Mouse (Mus musculus): Measurements from ENCODE around the gene Elovl1. TPM values are rescaled to one million over a fixed set of nuclear protein-coding genes. Genes with fewer than 3 reads are reported as not detected.

Gene Elovl1
- polyA plus RNA-seq, 1 experiment = 85.4 TPM

- Histone ChIP-seq H3K27me3 (ENCODE audit: control insufficient read depth, insufficient read depth, low read length) (no peaks in the 10 kb centered on the region), H3K4me1 (ENCODE audit: control insufficient read depth, insufficient read depth, low read length) (no peaks in the 10 kb centered on the region), H3K4me3 (replicated peaks; ENCODE audit: insufficient read depth, low read depth, low read length) (no peak overlapping the region), H3K27ac (ENCODE audit: insufficient read depth, low read length) (peak overlapping the region; percentile 77; the same call in 1 of the 2 replicates)
- TF ChIP-seq POLR2A (IDR thresholded peaks at IDR 0.05; ENCODE audit: borderline replicate concordance, insufficient read depth, low read length) (no peak), CTCF (IDR thresholded peaks at IDR 0.05; ENCODE audit: borderline replicate concordance, insufficient read depth, low read depth, low read length) (no peak)
- WGBS = 89% methylated on average over 13 of the region's 13 CpGs
- DNase-seq = no peak
Measured at GRCm38 (mm10) chr4:118417112-118417797, 10.6 kb upstream of the Elovl1 start.

DNA sequence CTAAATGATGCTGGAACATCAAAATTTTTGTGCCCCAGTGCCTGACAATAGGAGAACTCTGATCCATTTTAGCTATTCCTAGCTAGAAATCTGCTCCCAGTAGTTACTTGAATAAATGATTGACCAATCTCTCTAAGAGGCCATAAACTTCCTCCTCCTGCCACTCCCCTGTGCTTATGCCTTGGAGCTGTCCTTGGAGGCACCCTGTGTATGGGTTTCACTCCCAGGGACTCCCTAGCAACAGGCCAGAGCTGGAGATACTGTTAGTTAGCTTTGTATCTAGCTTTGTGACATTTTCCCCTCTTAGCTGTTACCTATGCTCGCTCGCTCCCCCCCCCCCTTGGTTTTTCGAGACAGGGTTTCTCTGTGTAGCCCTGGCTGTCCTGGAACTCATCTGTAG, 6.5 kb upstream of the Elovl1 start:
- H3K4me3 ChIP-seq (replicated peaks; ENCODE audit: insufficient read depth, low read depth, low read length) = no peak overlapping the region
- H3K4me1 ChIP-seq (ENCODE audit: control insufficient read depth, insufficient read depth, low read length) = no peaks in the 10 kb centered on the region
- H3K27me3 ChIP-seq (ENCODE audit: control insufficient read depth, insufficient read depth, low read length) = no peaks in the 10 kb centered on the region
- WGBS = 95% methylated on average over 3 of the region's 3 CpGs
- DNase-seq = no peak
- TF ChIP-seq POLR2A (IDR thresholded peaks at IDR 0.05; ENCODE audit: borderline replicate concordance, insufficient read depth, low read length) (no peak), CTCF (IDR thresholded peaks at IDR 0.05; ENCODE audit: borderline replicate concordance, insufficient read depth, low read depth, low read length) (no peak)
- no peak overlapping the region for H3K27ac ChIP-seq (ENCODE audit: insufficient read depth, low read length)

DNA sequence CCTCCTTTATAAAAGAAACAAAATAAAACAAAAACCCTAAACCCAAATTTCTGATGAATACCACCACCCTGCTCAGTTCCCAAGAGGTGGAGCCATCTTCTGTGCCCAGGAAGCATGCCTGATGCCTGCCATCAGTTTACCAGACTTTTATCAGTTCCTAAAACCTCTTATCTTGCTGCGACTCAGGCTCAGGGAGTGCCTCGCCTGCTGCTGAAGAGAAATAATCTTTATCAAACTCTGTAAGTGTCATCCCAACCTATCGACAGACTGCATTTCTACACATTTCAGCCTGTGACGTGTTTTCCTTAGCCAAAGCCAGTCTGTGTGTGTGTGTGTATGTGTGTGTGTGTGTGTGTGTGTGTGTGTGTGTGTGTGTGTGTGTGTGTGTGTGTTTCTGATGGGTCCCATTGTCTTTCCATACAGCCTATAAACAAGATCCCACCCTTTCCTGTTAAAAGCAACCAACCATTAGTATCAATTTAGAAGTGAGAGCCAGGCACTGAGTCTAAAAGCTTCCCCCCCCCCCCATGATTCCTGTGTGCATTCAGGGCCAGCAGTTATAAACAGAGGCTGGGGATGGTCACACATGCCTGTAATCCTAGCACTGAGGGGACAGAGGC, 3.2 kb upstream of the Elovl1 start:
- Histone ChIP-seq H3K4me1 (ENCODE audit: control insufficient read depth, insufficient read depth, low read length) (peaks cover 10% of the 10 kb centered on the region), H3K27ac (ENCODE audit: insufficient read depth, low read length) (no peak overlapping the region), H3K27me3 (ENCODE audit: control insufficient read depth, insufficient read depth, low read length) (no peaks in the 10 kb centered on the region), H3K4me3 (replicated peaks; ENCODE audit: insufficient read depth, low read depth, low read length) (no peak overlapping the region)
- no peak for TF ChIP-seq POLR2A (IDR thresholded peaks at IDR 0.05; ENCODE audit: borderline replicate concordance, insufficient read depth, low read length)
- no peak for TF ChIP-seq CTCF (IDR thresholded peaks at IDR 0.05; ENCODE audit: borderline replicate concordance, insufficient read depth, low read depth, low read length)
- no peak for DNase-seq
- WGBS = 87% methylated on average over 4 of the region's 4 CpGs

GRCm38 (mm10) chr4:118425374-118425773, 2.5 kb upstream of the Elovl1 start:
- no peak for TF ChIP-seq CTCF (IDR thresholded peaks at IDR 0.05; ENCODE audit: borderline replicate concordance, insufficient read depth, low read depth, low read length)
- TF ChIP-seq POLR2A (IDR thresholded peaks at IDR 0.05; ENCODE audit: borderline replicate concordance, insufficient read depth, low read length) = no peak
- whole genome bisulfite sequencing = 80% methylated on average over 1 of the region's 1 CpGs
- no peaks in the 10 kb centered on the region for H3K27me3 ChIP-seq (ENCODE audit: control insufficient read depth, insufficient read depth, low read length)
- H3K4me3 ChIP-seq (replicated peaks; ENCODE audit: insufficient read depth, low read depth, low read length) = no peak overlapping the region
- H3K27ac ChIP-seq (ENCODE audit: insufficient read depth, low read length) = no peak overlapping the region
- DNase-seq = no peak
- peaks cover 10% of the 10 kb centered on the region for H3K4me1 ChIP-seq (ENCODE audit: control insufficient read depth, insufficient read depth, low read length)

- peak overlapping the region; percentile 79 for H3K4me3 ChIP-seq (replicated peaks; ENCODE audit: insufficient read depth, low read depth, low read length)
- 4% methylated on average over 5 of the region's 5 CpGs for WGBS
- no peak for TF ChIP-seq CTCF (IDR thresholded peaks at IDR 0.05; ENCODE audit: borderline replicate concordance, insufficient read depth, low read depth, low read length)
- TF ChIP-seq POLR2A (IDR thresholded peaks at IDR 0.05; ENCODE audit: borderline replicate concordance, insufficient read depth, low read length) = no peak
Measured at GRCm38 (mm10) chr4:118427415-118427767, 502 bp upstream of the Elovl1 start.

DNA sequence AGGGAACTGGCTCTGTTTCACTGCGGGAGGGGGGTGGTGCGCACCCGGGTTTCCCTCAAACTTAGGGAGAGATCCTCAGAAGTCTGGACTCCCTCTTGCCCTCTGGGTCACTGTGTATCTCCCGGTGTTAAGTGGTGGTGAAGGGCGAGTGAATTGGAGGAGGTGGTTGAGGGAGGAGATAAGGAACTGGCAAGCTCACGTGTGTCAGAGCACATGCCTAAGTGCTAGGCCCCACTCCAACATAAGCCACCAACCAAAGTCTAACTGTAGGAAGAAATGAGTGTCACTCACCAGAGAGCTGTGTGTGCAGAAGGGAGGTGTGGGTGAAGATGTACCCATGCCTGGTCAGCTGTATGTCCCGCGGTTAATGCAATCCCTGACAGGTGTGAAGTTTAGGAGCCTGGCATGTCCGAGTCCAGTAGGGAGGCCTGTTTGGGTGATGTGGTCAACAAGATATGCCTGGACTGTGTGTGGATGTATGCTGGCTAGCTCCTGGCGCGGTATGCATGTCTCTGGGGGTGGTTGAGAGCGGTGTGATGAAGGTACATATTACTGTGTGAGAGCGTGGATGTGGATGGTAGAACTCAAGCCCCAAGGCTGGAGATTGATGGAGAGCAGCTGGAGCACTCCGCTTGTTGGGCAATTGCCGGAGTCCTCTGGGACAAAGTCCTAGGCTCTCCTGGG, 780 bp downstream of the Elovl1 start:
- H3K27me3 ChIP-seq (ENCODE audit: control insufficient read depth, insufficient read depth, low read length) = no peaks in the 10 kb centered on the region
- WGBS = 55% methylated on average over 15 of the region's 15 CpGs
- peaks cover 10% of the 10 kb centered on the region for H3K4me1 ChIP-seq (ENCODE audit: control insufficient read depth, insufficient read depth, low read length)
- TF ChIP-seq CTCF (IDR thresholded peaks at IDR 0.05; ENCODE audit: borderline replicate concordance, insufficient read depth, low read depth, low read length) (no peak), POLR2A (IDR thresholded peaks at IDR 0.05; ENCODE audit: borderline replicate concordance, insufficient read depth, low read length) (no peak)
- peak overlapping the region; percentile 79 for H3K4me3 ChIP-seq (replicated peaks; ENCODE audit: insufficient read depth, low read depth, low read length)
- no peak overlapping the region; the same call in 1 of the 2 replicates for H3K27ac ChIP-seq (ENCODE audit: insufficient read depth, low read length)
- DNase-seq = no peak

More at GRCm38 (mm10) chr4:118427415-118427767, 502 bp upstream of the Elovl1 start:
- Histone ChIP-seq H3K27me3 (ENCODE audit: control insufficient read depth, insufficient read depth, low read length) (no peaks in the 10 kb centered on the region), H3K4me1 (ENCODE audit: control insufficient read depth, insufficient read depth, low read length) (peaks cover 10% of the 10 kb centered on the region), H3K27ac (ENCODE audit: insufficient read depth, low read length) (peak overlapping the region; percentile 32; the same call in 1 of the 2 replicates)
- DNase-seq = no peak

DNA sequence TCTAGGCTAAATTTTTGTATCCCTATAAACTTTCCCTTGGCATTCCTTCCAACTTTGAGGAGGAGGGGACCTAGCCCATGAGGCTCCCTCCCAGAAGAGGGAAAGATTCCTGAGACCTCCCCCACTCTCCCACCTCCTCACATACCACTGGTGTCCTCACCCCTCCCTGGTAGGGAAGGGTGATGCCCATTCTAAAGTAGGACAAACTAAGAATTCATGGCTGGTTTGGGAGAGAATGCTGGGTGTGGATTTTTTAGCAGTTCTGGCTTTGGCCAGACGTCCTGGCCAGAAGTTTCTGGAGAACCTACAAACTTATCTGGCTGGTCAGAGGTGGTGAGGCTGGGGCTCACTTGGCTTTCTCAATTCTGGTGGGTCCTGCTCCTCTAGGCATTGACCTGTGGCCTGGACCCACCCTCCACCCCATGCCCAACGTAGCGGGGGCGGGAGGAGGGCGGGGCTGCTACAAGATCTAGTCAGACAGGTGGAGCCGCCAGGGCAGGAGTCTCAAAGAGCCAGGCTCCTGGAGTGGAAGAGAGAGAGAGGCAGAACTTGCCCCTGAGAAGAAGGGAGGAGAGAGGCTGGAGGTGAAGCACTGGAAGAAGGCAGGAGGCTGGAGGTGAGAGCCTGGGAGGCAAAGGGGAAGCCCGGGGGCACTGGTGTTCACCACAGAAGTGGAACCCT, 1.5 kb downstream of the Elovl1 start:
- 78% methylated on average over 7 of the region's 7 CpGs for WGBS
- peaks cover 10% of the 10 kb centered on the region for H3K4me1 ChIP-seq (ENCODE audit: control insufficient read depth, insufficient read depth, low read length)
- TF ChIP-seq POLR2A (IDR thresholded peaks at IDR 0.05; ENCODE audit: borderline replicate concordance, insufficient read depth, low read length) = no peak
- no peak for TF ChIP-seq CTCF (IDR thresholded peaks at IDR 0.05; ENCODE audit: borderline replicate concordance, insufficient read depth, low read depth, low read length)
- no peak overlapping the region for H3K4me3 ChIP-seq (replicated peaks; ENCODE audit: insufficient read depth, low read depth, low read length)
- no peaks in the 10 kb centered on the region for H3K27me3 ChIP-seq (ENCODE audit: control insufficient read depth, insufficient read depth, low read length)
- no peak for DNase-seq
- H3K27ac ChIP-seq (ENCODE audit: insufficient read depth, low read length) = no peak overlapping the region

Data from cerebellum, adult 2 months (tissue).